Mouse (Mus musculus) midbrain, postnatal 0 days (tissue): ENCODE measurements around the gene Phc2. TPM values are rescaled to one million over a fixed set of nuclear protein-coding genes. Genes with fewer than 3 reads are reported as not detected.

ENCODE experiments used
- ATAC-seq: fragments of 200-750 bp; cut with Nextera tagmentation; 2 replicates; pipeline ENCODE4 v1.8.0; 2017; ENCODE audit warnings: moderate number of reproducible peaks, mild to moderate bottlenecking, moderate TSS enrichment, moderate library complexity; ENCODE audit not compliant: low FRiP score
- DNase-seq: peaks from one replicate; pipeline ENCODE4 v3.0.0-alpha.2; 2015; ENCODE audit warnings: low spot score
- H3K27ac ChIP-seq: fragments of 300-500 bp; sonication (generic); 2 replicates; pipeline ENCODE4 v1.5.1; 2014; ENCODE audit warnings: low read depth, mild to moderate bottlenecking, low read length, mixed read lengths
- H3K27me3 ChIP-seq: fragments of 300-500 bp; sonication (generic); 2 replicates; pipeline ENCODE4 v1.6.1; 2014; ENCODE audit warnings: low read length, control low read depth, mixed read lengths; ENCODE audit not compliant: insufficient read depth
- H3K36me3 ChIP-seq: fragments of 300-500 bp; sonication (generic); 2 replicates; pipeline ENCODE4 v1.6.1; 2014; ENCODE audit warnings: low read length, control low read depth, mixed read lengths; ENCODE audit not compliant: insufficient read depth
- H3K4me1 ChIP-seq: fragments of 300-500 bp; sonication (generic); 2 replicates; pipeline ENCODE4 v1.6.1; 2014; ENCODE audit warnings: mild to moderate bottlenecking, control low read depth, antibody characterized with exemption, low read length, mixed read lengths; ENCODE audit not compliant: insufficient read depth
- H3K4me2 ChIP-seq: fragments of 300-500 bp; sonication (generic); 2 replicates; pipeline ENCODE4 v1.6.1; 2014; ENCODE audit warnings: low read depth, mild to moderate bottlenecking, low read length, mixed read lengths; ENCODE audit not compliant: poor library complexity, severe bottlenecking
- H3K4me3 ChIP-seq: fragments of 300-500 bp; sonication (generic); 2 replicates; pipeline ENCODE4 v1.5.1; 2014; ENCODE audit warnings: low read depth, mild to moderate bottlenecking, low read length, moderate library complexity
- H3K9ac ChIP-seq: fragments of 300-500 bp; sonication (generic); replicated peaks from 2 replicates; pipeline ENCODE4 v1.6.1; 2014; ENCODE audit warnings: mild to moderate bottlenecking, low read length, moderate library complexity, mixed read lengths; ENCODE audit not compliant: poor library complexity, severe bottlenecking
- H3K9me3 ChIP-seq: fragments of 300-500 bp; sonication (generic); 2 replicates; pipeline ENCODE4 v1.6.1; 2016; ENCODE audit warnings: low read length, control low read depth
- CTCF ChIP-seq: IDR thresholded peaks from 2 replicates; pipeline ENCODE4 v1.5.1; 2016; ENCODE audit warnings: antibody characterized with exemption, mild to moderate bottlenecking
- WGBS: fragments of 180-500 bp; shearing (Covaris S2); extraction: QIAGEN DNeasy Blood & Tissue Kit; methylation state at CpG from one replicate; pipeline ENCODE4 v1.1.7; 2014; 5-methylcytosine and 5-hydroxymethylcytosine counted together
- polyA plus RNA-seq: library from polyadenylated mRNA; unstranded; fragments of >200 nt; fragmentation: Nextera tagmentation; extraction: Ambion mirVana; gene quantifications from 2 replicates; pipeline ENCODE4 v1.2.1, GENCODE M21; 2015
- total RNA-seq: library from RNA; depleted of rRNA; stranded (reverse); fragments of >200 nt; gene quantifications from 2 replicates; pipeline ENCODE4 v1.2.3, GENCODE M21; 2014

The Phc2 gene
- total and polyA plus RNA-seq, 2 experiments from 2014 or later: 34.8 to 64.3 TPM

DNA sequence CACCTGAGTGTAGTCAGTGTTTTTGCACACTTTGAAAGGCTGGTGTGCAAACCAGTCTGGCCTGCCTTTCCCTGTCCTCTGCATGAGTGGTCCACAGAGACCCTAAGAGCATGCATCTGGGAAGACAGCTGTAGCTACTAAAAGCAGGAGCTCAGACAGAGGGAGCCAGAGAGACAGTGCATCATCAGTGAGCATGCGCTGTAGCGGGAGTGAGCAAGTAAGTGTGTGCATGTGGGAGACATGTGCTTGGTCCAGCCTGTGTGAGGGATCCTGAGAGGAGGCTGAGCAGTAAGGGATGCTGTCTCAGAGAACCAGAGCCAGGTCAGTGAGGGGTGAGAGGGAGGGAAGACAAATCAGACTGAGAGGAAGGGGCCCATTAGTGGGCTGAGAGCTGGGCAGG, 46.0 kb downstream of the Phc2 start:
- no peaks in the 10 kb centered on the region for H3K27me3 ChIP-seq
- H3K27ac ChIP-seq: no peak overlapping the region
- no peak for ATAC-seq
- no peaks in the 10 kb centered on the region for H3K9me3 ChIP-seq
- H3K4me3 ChIP-seq: no peak overlapping the region
- H3K9ac ChIP-seq: no peak overlapping the region
- 65% methylated on average over 2 of the region's 2 CpGs for WGBS
- peaks cover 8% of the 10 kb centered on the region; the same call in 1 of the 2 replicates for H3K4me1 ChIP-seq
- peaks cover 4% of the 10 kb centered on the region; the same call in 1 of the 2 replicates for H3K36me3 ChIP-seq
- TF ChIP-seq CTCF: peak; percentile 64
- H3K4me2 ChIP-seq: no peak overlapping the region
- peak; percentile 51 for DNase-seq

DNA sequence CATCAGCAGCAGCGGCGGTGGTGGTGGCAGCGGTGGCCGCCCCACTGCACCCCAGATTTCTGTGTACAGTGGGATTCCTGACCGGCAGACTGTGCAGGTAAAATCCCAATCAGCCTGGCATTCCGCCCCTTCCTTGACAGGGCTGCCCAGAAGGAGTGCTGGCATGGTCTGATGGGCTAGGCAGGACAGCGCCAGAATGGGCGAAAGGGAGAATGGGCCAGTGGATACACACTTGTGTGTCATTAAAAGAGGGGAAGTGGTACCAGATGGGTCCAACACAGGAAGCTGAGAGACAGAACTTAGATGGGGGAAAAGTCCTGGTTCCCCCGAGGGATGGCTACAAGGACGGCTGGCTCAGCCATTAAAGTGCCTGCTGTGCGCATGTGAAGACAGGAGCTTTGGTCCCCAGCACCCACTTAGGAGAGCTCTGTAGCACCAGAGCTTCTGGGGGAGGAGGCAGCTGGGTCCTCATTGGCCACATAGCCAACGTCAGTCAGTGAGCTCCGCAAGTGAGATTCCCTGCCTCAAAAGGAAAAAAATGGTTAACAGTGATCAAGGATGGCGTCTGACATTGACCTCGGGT, 50.7 kb downstream of the Phc2 start:
- Histone ChIP-seq H3K4me1 (no peaks in the 10 kb centered on the region), H3K9me3 (no peaks in the 10 kb centered on the region), H3K4me2 (no peak overlapping the region), H3K9ac (no peak overlapping the region), H3K36me3 (peaks cover 21% of the 10 kb centered on the region), H3K4me3 (no peak overlapping the region), H3K27ac (no peak overlapping the region), H3K27me3 (no peaks in the 10 kb centered on the region)
- no peak for ATAC-seq
- WGBS: 85% methylated on average over 15 of the region's 15 CpGs
- no peak for TF ChIP-seq CTCF
- DNase-seq: no peak

DNA sequence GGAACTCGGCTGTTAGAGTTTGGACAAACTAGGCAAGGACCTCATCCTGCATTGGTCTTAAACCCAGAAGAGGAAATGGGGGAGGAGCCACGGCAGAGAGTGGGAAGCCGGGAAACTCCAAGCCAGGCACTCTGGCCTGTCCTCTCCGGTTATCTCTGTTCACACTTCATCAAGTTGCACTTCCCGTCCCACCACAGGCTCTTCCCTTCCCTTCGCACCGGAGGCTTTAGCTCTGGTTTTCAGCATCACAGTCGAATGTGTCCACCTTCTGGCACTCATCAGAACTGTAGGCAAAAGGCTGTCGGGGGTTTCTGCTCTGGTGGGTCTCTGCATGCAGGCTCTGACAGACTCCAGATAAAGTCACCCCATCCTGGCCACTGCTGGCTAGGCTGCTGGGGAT, 52.1 kb downstream of the Phc2 start:
- 19% methylated on average over 9 of the region's 9 CpGs for WGBS
- no peak overlapping the region for H3K27ac ChIP-seq
- H3K9me3 ChIP-seq: no peaks in the 10 kb centered on the region
- H3K36me3 ChIP-seq: peaks cover 21% of the 10 kb centered on the region
- no peak overlapping the region for H3K4me2 ChIP-seq
- H3K27me3 ChIP-seq: no peaks in the 10 kb centered on the region
- H3K9ac ChIP-seq: no peak overlapping the region
- DNase-seq (peak; percentile 78), ATAC-seq (no peak)
- H3K4me3 ChIP-seq: no peak overlapping the region
- peaks cover 3% of the 10 kb centered on the region; the same call in 1 of the 2 replicates for H3K4me1 ChIP-seq
- TF ChIP-seq CTCF: peak; percentile 82

DNA sequence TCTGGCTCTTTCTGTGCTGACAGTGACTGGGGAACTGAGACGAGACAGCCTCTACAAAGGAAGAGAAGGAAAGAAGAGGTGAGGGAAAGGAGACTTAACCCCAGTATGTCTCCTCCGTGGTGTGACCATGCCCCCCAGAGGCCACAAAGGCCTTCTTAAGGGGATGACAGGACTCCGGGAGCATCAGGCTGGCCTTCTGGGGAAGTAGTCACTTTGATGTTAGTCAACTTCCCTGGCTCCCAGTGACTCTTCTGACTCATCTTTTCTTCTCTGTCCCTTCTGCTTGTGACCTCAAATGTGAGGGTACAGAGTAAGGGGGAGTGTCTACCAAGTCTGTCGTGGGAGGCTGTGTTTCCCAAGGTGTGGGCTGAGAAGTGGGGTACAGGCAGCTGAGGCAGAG, 52.9 kb downstream of the Phc2 start:
- H3K4me3 ChIP-seq: no peak overlapping the region
- H3K9me3 ChIP-seq: no peaks in the 10 kb centered on the region
- DNase-seq (no peak), ATAC-seq (no peak)
- no peak overlapping the region for H3K4me2 ChIP-seq
- 44% methylated on average over 4 of the region's 4 CpGs for WGBS
- peaks cover 3% of the 10 kb centered on the region; the same call in 1 of the 2 replicates for H3K4me1 ChIP-seq
- H3K27me3 ChIP-seq: no peaks in the 10 kb centered on the region
- H3K27ac ChIP-seq: no peak overlapping the region
- peaks cover 22% of the 10 kb centered on the region for H3K36me3 ChIP-seq
- no peak for TF ChIP-seq CTCF
- H3K9ac ChIP-seq: no peak overlapping the region

DNA sequence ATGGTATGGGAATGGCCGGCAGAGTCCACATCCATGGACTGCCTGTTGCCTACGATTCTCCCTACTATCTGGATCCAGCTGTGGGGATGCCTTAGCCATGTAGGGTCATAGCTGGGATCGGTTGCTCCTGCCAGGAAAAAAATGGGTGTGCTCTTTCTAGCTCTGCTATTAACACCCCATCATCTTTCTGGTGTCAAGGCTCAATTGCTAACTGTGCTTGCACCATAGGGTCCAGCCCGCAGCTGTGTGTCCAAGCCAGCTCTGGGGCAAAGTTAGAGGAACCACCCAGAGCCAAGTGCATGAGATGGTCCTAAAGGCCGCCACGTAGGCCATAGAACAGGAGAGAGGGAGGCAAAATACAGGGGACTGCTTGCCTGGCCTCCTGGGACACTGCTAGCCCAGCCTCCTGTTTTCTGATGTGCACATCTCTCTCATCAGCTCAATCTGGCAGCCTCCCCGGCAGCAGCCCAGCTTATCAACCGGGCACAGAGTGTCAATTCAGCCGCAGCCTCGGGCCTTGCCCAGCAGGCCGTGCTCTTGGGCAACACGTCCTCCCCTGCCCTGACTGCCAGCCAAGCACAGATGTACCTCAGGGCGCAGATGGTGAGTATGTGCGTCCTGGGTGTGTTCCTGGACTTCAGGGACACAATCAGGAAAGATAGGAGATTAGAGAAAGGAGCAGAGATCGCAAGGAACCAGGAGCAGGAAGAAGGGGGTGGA, 54.7 kb downstream of the Phc2 start:
- H3K36me3 ChIP-seq: peaks cover 24% of the 10 kb centered on the region
- no peak overlapping the region for H3K4me3 ChIP-seq
- DNase-seq: no peak
- H3K27ac ChIP-seq: no peak overlapping the region
- no peak for ATAC-seq
- H3K27me3 ChIP-seq: no peaks in the 10 kb centered on the region
- peaks cover 3% of the 10 kb centered on the region; the same call in 1 of the 2 replicates for H3K4me1 ChIP-seq
- WGBS: 60% methylated on average over 15 of the region's 15 CpGs
- no peak overlapping the region for H3K9ac ChIP-seq
- no peaks in the 10 kb centered on the region for H3K9me3 ChIP-seq
- no peak for TF ChIP-seq CTCF
- no peak overlapping the region for H3K4me2 ChIP-seq

DNA sequence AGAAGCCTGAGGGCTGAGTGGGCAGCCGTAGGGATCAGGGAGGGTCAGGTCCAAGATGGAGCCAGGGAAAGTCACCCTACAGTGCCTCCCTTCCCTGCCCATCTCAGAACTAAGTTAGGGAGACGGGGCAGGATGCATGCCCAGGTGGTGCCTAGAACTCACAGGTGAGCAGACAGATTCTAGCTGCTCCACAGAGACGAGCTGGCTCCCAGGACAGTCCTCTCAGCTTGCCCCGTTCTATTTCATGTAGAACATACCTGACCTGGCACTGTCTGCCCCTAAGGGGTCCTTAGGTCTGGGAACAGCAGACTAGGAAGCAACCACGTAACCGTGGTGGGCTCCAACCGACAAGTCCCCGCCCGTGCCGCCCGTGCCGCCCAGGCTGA, 55.3 kb downstream of the Phc2 start:
- WGBS: 92% methylated on average over 12 of the region's 12 CpGs
- no peak overlapping the region for H3K4me2 ChIP-seq
- H3K9me3 ChIP-seq: no peaks in the 10 kb centered on the region
- peaks cover 24% of the 10 kb centered on the region for H3K36me3 ChIP-seq
- H3K4me1 ChIP-seq: peaks cover 3% of the 10 kb centered on the region; the same call in 1 of the 2 replicates
- no peak overlapping the region for H3K4me3 ChIP-seq
- no peak for TF ChIP-seq CTCF
- H3K27ac ChIP-seq: no peak overlapping the region
- DNase-seq: no peak
- ATAC-seq: no peak
- no peaks in the 10 kb centered on the region for H3K27me3 ChIP-seq
- no peak overlapping the region for H3K9ac ChIP-seq
